Mouse (Mus musculus) c-Kit-positive CD71-positive TER-119-negative erythroid progenitor cells, embryonic 14.5 days (primary cell): Measurements from ENCODE around the gene Tspan18.

Experiments used
- DNase-seq: peaks from one replicate; pipeline ENCODE4 v3.0.0-alpha.2; 2013; ENCODE audit warnings: low read depth

The Tspan18 gene

DNA sequence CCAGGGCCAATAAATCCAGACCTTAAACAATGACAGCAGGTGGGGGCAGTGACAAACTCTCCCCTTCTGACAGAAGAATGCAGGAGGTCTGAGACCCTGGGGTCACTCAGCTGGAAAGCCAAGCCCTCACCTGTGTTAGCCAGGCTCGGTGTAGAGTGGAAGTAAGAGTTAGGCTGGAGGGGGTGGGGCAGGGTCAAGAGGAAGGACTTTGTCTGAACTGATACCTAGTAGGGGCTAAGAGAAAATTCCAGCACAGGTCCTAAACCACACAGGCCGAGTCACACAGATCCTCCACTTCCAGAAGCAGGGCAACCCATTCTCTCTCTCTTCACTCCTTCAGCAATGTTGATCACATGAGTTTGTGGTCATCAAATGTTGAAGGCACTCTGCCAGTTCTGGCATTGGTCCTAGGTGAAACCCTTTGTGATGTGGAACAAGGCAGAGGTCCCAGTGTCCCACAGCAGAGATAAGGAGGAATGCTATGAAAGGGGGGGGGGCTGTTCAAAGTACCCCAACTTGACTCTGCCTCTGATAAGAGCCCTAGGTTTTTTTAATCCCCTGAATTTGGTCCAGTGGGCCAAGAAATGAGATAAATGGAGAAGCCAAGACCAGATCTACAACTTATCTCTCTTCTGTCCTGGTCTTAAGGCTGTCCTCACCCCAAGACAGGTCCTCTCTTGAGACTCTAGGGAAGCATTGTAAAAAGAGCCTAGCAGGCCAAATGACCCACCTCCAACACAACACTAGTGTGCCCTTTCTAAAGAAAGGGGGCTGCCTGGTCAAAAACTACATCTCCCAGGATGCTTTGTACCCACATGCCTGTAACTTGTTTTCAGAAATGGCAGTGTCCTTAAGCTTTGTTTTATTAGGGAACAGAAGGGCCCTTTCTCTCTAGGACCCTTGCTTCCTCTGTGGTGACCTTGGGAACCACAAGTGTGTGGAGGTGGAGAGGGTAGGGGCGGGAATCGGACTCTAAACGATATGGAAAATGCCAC lies 71.7 kb downstream of the Tspan18 start:
- DNase-seq: no peak

DNA sequence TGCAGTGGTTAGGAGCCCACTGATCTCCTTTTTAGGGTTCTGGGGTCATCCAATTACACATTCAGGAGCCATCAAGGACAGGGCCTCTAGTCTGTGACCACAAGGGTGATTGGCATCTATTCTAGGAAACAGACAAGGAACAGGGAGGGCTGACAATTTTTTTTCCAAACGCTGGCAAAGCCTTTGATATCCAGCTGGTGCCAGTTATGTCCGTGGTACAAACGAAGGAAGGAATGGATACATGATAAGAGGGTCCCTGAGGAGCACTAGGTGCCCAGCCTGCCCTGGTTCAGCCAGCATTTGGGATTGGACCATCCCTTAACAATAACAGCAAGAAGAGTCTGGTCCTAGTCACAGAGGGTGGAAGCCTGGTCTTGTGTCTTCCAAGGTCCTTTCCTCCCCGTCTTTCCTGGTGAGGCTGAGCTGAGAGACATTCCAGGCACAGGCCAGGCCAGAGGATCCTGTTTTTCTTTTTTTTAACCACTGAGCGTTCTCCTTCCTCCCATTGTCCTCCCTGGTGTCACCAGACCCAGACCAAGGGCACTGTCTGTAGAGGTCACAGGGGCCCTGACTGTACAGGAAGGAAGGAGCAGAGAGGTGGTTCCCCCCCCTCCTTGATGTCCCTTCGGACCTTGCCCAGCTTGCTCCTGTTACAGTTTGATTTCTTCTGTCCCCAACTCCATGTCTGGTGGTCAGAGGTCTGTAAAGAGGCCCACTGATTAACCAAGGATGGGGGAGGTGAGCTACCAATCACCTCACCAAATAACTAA lies 72.6 kb downstream of the Tspan18 start:
- no peak for DNase-seq

DNA sequence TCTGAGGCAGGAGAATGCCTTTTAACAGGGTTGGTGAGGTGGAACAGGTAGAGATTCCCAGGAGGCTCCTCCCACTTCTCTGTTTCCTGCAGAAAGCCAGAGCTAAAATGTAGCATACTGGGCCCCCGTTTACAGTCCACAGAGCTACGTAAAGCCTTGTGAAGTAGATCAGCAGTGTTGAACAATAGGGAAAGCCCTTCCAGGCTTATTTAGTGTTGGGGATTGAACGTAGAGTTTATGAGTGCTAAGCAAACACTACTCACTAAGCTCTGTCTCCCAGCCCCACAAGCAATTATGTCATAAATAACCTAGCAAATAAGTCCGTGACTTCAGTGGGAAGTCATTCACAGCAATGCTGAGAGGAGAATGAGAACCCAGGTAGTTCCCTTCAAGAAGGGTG lies 76.7 kb downstream of the Tspan18 start:
- DNase-seq: no peak

DNA sequence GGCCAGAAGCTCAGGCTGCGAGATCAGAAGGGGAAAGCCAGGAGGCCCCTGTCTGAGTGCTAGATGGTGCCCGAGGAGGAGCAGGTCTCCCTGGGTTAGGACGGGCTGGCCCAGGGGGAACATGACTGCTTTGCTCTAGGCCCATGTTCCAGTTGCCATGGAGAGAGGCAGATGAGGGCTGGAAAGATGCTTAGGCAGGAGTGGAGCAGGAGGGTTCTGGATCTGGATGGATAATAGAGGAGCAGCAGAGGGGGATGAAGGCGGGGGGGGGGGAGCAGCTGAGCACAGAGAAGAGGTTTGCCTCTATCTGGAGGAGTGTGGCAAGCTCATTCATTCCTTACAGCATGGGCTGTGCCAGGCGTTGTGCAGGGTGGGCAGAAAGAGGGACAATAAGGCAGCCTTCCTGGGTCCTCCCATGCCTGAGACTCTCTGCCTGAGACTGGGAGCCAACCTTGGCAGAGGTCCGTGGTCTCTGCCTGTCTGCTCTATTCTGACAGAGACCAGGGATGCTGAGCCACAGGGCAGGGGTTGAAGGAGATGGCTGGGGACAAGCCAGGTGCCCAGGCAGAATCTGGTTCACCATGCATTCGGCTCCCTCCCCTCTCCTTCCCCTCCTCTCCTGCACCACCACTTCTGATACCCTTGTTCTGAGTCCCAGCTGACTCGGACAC lies 77.4 kb downstream of the Tspan18 start:
- no peak for DNase-seq

DNA sequence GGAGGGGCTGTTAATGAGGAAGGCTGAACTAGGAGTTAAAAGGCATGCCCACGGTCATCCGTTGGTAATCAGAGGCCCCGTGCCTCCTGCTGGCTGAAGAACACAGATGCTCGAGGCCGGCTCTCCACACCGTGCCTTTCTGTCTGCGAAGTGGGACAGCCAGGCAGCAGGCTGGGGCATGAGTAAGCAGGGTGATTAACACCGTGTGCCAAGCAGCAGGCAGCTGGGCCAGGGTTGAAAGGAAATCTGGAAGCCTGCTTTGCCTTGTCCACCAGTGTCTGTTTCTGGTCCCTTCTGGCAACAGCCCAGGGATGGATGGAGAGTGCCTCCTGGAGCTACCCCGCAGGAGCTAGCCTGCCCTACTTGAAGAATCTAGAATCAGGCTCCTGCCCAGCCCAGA lies 81.9 kb downstream of the Tspan18 start:
- DNase-seq: no peak

- no peak for DNase-seq
These were observed 83.7 kb downstream of the Tspan18 start for GRCm38 (mm10) chr2:93250611-93251010.

DNA sequence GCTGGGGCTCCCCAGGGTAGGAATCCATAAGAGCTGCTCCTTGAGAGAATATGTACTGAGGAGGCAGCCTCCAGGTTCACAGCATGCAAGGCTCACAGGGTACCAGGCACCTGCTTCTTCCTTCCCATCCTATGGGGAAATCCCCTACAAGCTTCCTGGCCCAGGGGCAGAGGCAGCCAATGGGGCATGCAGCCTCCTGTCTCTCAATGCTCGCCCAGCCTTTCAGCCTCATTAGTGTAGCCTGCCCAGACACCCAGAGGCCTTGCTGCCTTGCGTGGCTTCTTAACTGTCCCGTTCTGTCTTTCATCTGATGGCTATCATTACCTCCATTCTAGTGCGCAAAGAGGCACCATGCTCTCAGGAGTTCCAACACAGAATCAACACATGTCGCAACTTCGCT lies 85.2 kb downstream of the Tspan18 start:
- no peak for DNase-seq

- no peak for DNase-seq
These were observed 90.2 kb downstream of the Tspan18 start for GRCm38 (mm10) chr2:93244090-93244443.

GRCm38 (mm10) chr2:93243439-93244089 lies 90.7 kb downstream of the Tspan18 start:
- no peak for DNase-seq

GRCm38 (mm10) chr2:93242166-93242565 lies 92.1 kb downstream of the Tspan18 start:
- DNase-seq: no peak

DNA sequence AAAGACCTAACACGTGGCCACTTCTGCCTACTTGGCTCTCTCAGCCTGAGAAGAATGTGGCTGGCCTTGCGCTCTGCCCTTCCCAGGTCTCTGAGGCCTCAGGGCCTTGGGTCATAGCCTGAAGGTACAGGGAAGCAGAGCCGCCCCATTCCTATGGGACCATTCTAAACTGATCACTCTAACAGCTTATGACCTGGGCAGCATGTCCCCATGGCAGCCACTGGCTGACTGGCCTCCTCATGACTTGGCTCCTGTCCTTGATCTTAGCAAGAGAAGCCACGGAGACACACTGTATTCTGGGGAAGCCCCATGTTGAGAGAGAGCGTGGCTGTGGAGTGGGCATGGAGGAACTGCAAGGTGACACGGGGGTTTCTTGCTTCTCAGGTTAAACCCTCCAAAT lies 95.4 kb downstream of the Tspan18 start:
- no peak for DNase-seq

- DNase-seq: no peak
These were observed 97.2 kb downstream of the Tspan18 start for GRCm38 (mm10) chr2:93237055-93237454.

- DNase-seq: no peak
These were observed 102.2 kb downstream of the Tspan18 start for GRCm38 (mm10) chr2:93232141-93232540.

DNA sequence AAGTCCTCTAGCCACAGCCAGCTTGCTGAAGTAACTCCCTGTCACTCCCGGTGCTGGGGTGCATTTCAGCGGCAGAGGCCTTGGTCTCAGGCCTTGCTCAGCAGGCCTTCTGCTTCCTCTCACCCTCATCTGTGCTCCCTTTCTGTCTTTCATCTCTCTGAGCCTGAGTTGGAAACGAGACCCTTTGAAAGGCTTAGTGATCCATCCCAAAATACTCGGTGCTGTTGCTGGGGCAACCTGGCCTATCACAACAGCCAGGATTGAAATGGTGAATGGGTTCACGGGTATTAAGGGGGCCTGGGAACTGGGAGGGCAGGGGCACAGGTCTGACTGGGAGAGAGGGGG lies 105.9 kb downstream of the Tspan18 start:
- no peak for DNase-seq

GRCm38 (mm10) chr2:93227713-93228479 lies 106.4 kb downstream of the Tspan18 start:
- no peak for DNase-seq

- DNase-seq: peak; percentile 25
These were observed 107.4 kb downstream of the Tspan18 start for GRCm38 (mm10) chr2:93226606-93227595.

- no peak for DNase-seq
These were observed 110.8 kb downstream of the Tspan18 start for GRCm38 (mm10) chr2:93223463-93223862.

DNA sequence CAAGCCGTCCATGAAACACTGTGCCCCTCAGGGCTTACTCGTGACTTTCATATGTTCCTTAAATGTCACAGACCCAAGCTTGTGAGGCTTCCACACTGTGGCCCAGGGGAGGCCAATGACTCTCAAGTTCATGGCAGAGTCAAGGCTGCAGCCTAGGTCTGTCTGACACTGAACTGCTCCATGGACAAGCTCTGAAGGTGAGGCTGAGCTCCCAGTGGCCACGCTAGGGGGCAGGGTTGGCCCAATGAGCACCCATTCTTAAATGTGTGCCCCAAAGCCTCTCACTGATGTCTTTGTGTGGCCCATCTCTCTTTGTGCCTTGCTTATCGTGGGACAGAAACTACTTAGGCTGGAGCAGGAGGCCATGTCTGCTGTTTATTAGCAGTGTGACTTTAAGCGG lies 113.9 kb downstream of the Tspan18 start:
- no peak for DNase-seq

GRCm38 (mm10) chr2:93219576-93219975 lies 114.7 kb downstream of the Tspan18 start:
- DNase-seq: no peak

- no peak for DNase-seq
These were observed 115.8 kb downstream of the Tspan18 start for GRCm38 (mm10) chr2:93218353-93218990.
